Mouse (Mus musculus): ENCODE data around the gene Fam49a.

GRCm38 (mm10) chr12:12313919-12314318, 52.0 kb downstream of the Fam49a start:
- TF ChIP-seq CTCF (IDR thresholded peaks at IDR 0.05; ENCODE audit: control insufficient read depth, insufficient read depth, insufficient read length) (no peak), CEBPB (IDR thresholded peaks at IDR 0.05; ENCODE audit: low read depth) (no peak), MAX (IDR thresholded peaks at IDR 0.05) (no peak), USF1 (IDR thresholded peaks at IDR 0.05; ENCODE audit: low read depth) (no peak), FOSL1 (IDR thresholded peaks at IDR 0.05; ENCODE audit: insufficient read depth, low read length, poor library complexity, severe bottlenecking) (no peak), MYOD1 (IDR thresholded peaks at IDR 0.05; ENCODE audit: control insufficient read depth, insufficient read length, low read depth) (no peak)

Measured in C2C12 (cell line).